Mouse (Mus musculus): Measurements from ENCODE around the gene Polr2i. TPM values are rescaled to one million over a fixed set of nuclear protein-coding genes. Genes with fewer than 3 reads are reported as not detected.
"Not testable (repeated sequence)": the region's sequence is repeated elsewhere in the genome, so short reads cannot be mapped to it uniquely, and the experiment has no call there.

Gene Polr2i
- polyA plus RNA-seq, 1 experiment from 2014 or later = 126 TPM

DNA sequence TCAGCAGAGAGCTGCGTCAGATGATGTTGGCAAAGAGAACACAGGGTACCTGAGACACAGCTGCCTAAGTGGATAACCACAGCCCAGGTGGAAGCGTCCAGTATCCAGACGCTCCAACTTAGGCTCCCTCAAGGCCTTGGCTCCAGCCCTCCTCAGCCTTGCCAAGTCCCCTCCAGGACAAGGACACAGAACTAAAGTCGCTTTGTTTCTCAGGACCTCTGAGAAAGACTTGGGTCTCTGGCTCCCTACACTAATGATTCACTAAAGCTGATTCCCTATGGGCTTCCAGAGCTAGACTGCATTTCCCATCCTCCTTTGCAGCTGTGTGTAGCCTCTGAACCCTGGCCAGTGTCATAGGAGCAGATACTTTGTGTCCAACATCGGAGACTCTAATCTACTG is 31.5 kb upstream of the Polr2i start:
- H3K36me3 ChIP-seq (ENCODE audit: control insufficient read depth, insufficient read depth, low read length) = no peaks in the 10 kb centered on the region
- no peaks in the 10 kb centered on the region for H3K27me3 ChIP-seq (ENCODE audit: control insufficient read depth, insufficient read depth, low read length)
- no peak overlapping the region for H3K4me2 ChIP-seq
- H3K9ac ChIP-seq (ENCODE audit: low read depth, low read length) = no peak overlapping the region
- no peak overlapping the region for H3K27ac ChIP-seq (ENCODE audit: low read depth, low read length)
- peaks cover 10% of the 10 kb centered on the region; the same call in 1 of the 2 replicates for H3K4me1 ChIP-seq (ENCODE audit: control insufficient read depth, insufficient read depth, low read length)
- no peaks in the 10 kb centered on the region for H3K9me3 ChIP-seq (replicated peaks; ENCODE audit: control insufficient read depth, low read length)
- 81% methylated on average over 5 of the region's 5 CpGs for WGBS (ENCODE audit: insufficient replicate concordance)
- no peak overlapping the region for H3K4me3 ChIP-seq (ENCODE audit: low read depth, low read length)
- ATAC-seq (replicated peaks; ENCODE audit: insufficient number of reproducible peaks, low FRiP score, low TSS enrichment) = no peak

- not testable (repeated sequence) for ATAC-seq (replicated peaks; ENCODE audit: insufficient number of reproducible peaks, low FRiP score, low TSS enrichment); H3K9me3 ChIP-seq (replicated peaks; ENCODE audit: control insufficient read depth, low read length); H3K4me2 ChIP-seq; H3K27ac ChIP-seq (ENCODE audit: low read depth, low read length); H3K4me1 ChIP-seq (ENCODE audit: control insufficient read depth, insufficient read depth, low read length); H3K4me3 ChIP-seq (ENCODE audit: low read depth, low read length); H3K27me3 ChIP-seq (ENCODE audit: control insufficient read depth, insufficient read depth, low read length); H3K9ac ChIP-seq (ENCODE audit: low read depth, low read length); H3K36me3 ChIP-seq (ENCODE audit: control insufficient read depth, insufficient read depth, low read length)
- 85% methylated on average over 5 of the region's 5 CpGs for WGBS (ENCODE audit: insufficient replicate concordance)
Observed at GRCm38 (mm10) chr7:30200661-30201060, 31.1 kb upstream of the Polr2i start.

DNA sequence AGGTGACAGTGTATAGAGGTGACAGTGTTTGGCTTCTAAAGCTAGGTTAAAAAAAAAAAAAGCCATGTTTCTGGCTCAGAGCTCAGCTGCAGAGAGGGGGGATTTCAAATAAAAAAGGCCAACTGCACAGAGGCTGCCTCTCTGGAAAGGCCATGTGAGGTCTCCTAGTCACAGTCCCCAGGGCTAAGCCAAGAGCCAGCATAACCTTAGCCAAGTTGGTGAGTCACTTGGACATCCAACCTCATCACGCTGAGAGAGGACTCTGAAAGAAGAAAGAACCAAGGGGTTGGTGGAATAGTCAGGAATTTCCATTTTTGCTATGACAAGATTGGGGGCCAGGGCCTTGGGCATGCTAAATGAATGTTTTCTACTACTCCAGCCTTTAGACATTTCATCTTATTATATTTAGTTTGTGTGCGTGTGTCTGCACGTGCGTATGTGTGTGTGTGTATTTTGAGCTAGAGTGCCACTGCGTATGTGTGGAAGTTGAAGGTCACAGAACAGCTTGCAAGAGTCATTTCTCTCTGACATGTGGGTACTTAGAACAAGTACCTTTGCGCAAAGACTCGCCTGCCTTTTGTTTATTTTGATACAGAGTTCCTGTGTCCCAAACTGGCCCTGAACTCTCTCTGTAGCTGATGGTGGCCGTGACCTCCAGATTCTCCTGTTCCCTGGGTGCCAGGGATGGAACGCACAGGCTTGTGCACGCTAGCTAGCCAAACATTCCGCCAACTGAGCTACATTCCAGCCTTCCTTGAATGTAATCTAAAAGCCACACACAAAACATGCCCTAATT is 28.7 kb upstream of the Polr2i start:
- Histone ChIP-seq H3K4me3 (ENCODE audit: low read depth, low read length) (no peak overlapping the region), H3K4me1 (ENCODE audit: control insufficient read depth, insufficient read depth, low read length) (peaks cover 3% of the 10 kb centered on the region; the same call in 1 of the 2 replicates), H3K27me3 (ENCODE audit: control insufficient read depth, insufficient read depth, low read length) (no peaks in the 10 kb centered on the region), H3K36me3 (ENCODE audit: control insufficient read depth, insufficient read depth, low read length) (no peaks in the 10 kb centered on the region), H3K27ac (ENCODE audit: low read depth, low read length) (no peak overlapping the region), H3K4me2 (no peak overlapping the region), H3K9ac (ENCODE audit: low read depth, low read length) (no peak overlapping the region), H3K9me3 (replicated peaks; ENCODE audit: control insufficient read depth, low read length) (no peaks in the 10 kb centered on the region)
- WGBS (ENCODE audit: insufficient replicate concordance) = 71% methylated on average over 11 of the region's 11 CpGs
- no peak for ATAC-seq (replicated peaks; ENCODE audit: insufficient number of reproducible peaks, low FRiP score, low TSS enrichment)

GRCm38 (mm10) chr7:30204380-30204779 is 27.4 kb upstream of the Polr2i start:
- Histone ChIP-seq H3K4me3 (ENCODE audit: low read depth, low read length) (no peak overlapping the region), H3K9ac (ENCODE audit: low read depth, low read length) (peak overlapping the region; percentile 34; the same call in 1 of the 2 replicates), H3K36me3 (ENCODE audit: control insufficient read depth, insufficient read depth, low read length) (no peaks in the 10 kb centered on the region), H3K9me3 (replicated peaks; ENCODE audit: control insufficient read depth, low read length) (no peaks in the 10 kb centered on the region), H3K4me2 (peak overlapping the region; percentile 47), H3K27ac (ENCODE audit: low read depth, low read length) (no peak overlapping the region), H3K27me3 (ENCODE audit: control insufficient read depth, insufficient read depth, low read length) (no peaks in the 10 kb centered on the region), H3K4me1 (ENCODE audit: control insufficient read depth, insufficient read depth, low read length) (0 out of 2 replicates have a peak, but pooled peaks cover 3% of the 10 kb centered on the region)
- 18% methylated on average over 8 of the region's 8 CpGs for WGBS (ENCODE audit: insufficient replicate concordance)
- ATAC-seq (replicated peaks; ENCODE audit: insufficient number of reproducible peaks, low FRiP score, low TSS enrichment) = no peak

- no peak overlapping the region for H3K27ac ChIP-seq (ENCODE audit: low read depth, low read length)
- H3K4me1 ChIP-seq (ENCODE audit: control insufficient read depth, insufficient read depth, low read length) = 0 out of 2 replicates have a peak, but pooled peaks cover 3% of the 10 kb centered on the region
- H3K27me3 ChIP-seq (ENCODE audit: control insufficient read depth, insufficient read depth, low read length) = no peaks in the 10 kb centered on the region
- no peak for ATAC-seq (replicated peaks; ENCODE audit: insufficient number of reproducible peaks, low FRiP score, low TSS enrichment)
- no peak overlapping the region for H3K9ac ChIP-seq (ENCODE audit: low read depth, low read length)
- no peak overlapping the region for H3K4me3 ChIP-seq (ENCODE audit: low read depth, low read length)
- no peaks in the 10 kb centered on the region for H3K9me3 ChIP-seq (replicated peaks; ENCODE audit: control insufficient read depth, low read length)
- H3K4me2 ChIP-seq = no peak overlapping the region
- no peaks in the 10 kb centered on the region for H3K36me3 ChIP-seq (ENCODE audit: control insufficient read depth, insufficient read depth, low read length)
- 5% methylated on average over 2 of the region's 2 CpGs for WGBS (ENCODE audit: insufficient replicate concordance)
Observed at GRCm38 (mm10) chr7:30205383-30205782, 26.4 kb upstream of the Polr2i start.

DNA sequence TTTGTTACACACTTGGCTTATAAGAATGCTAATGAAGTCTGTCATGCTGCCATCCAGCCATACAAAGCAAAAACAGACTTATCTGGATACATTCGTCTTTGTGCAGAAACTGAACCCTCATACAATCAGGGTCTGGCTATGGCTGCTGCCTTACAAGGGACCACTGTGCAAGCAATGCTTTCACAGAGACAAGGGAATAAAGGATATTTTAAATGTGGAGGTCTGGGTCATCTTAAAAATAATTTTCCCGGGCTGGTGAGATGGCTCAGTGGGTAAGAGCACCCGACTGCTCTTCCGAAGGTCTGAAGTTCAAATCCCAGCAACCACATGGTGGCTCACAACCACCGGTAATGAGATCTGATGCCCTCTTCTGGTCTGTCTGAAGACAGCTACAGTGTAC is 25.4 kb upstream of the Polr2i start:
- ATAC-seq (replicated peaks; ENCODE audit: insufficient number of reproducible peaks, low FRiP score, low TSS enrichment); H3K4me2 ChIP-seq: not testable (repeated sequence)

DNA sequence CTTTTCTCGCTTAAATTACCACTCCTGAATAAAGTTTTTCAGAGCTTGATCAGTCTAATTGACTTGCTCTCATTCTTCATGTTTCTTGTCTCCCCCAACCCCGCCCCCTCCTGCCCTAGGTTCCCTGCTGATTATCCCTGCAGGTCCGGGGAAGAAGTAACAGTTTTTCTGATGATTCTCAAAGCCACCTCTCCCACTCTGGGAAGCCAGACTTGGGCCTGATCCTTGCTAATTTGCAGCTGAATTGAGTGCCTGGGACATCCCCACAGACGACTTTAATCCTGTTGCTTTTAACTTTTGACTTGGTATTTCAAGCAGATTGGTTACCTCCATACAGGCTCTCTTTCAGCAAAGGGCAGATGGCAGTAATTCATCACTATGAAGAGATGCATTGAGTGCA is 20.7 kb upstream of the Polr2i start:
- Histone ChIP-seq H3K36me3 (ENCODE audit: control insufficient read depth, insufficient read depth, low read length) (no peaks in the 10 kb centered on the region), H3K9me3 (replicated peaks; ENCODE audit: control insufficient read depth, low read length) (no peaks in the 10 kb centered on the region), H3K9ac (ENCODE audit: low read depth, low read length) (no peak overlapping the region), H3K4me2 (no peak overlapping the region), H3K4me1 (ENCODE audit: control insufficient read depth, insufficient read depth, low read length) (no peaks in the 10 kb centered on the region), H3K27me3 (ENCODE audit: control insufficient read depth, insufficient read depth, low read length) (no peaks in the 10 kb centered on the region), H3K27ac (ENCODE audit: low read depth, low read length) (no peak overlapping the region), H3K4me3 (ENCODE audit: low read depth, low read length) (no peak overlapping the region)
- WGBS (ENCODE audit: insufficient replicate concordance) = 27% methylated on average over 4 of the region's 4 CpGs
- ATAC-seq (replicated peaks; ENCODE audit: insufficient number of reproducible peaks, low FRiP score, low TSS enrichment) = no peak

More for the DNA sequence above, 25.4 kb upstream of the Polr2i start:
- H3K4me3 ChIP-seq (ENCODE audit: low read depth, low read length); H3K4me1 ChIP-seq (ENCODE audit: control insufficient read depth, insufficient read depth, low read length); H3K27me3 ChIP-seq (ENCODE audit: control insufficient read depth, insufficient read depth, low read length); H3K27ac ChIP-seq (ENCODE audit: low read depth, low read length); H3K9ac ChIP-seq (ENCODE audit: low read depth, low read length); H3K36me3 ChIP-seq (ENCODE audit: control insufficient read depth, insufficient read depth, low read length); H3K9me3 ChIP-seq (replicated peaks; ENCODE audit: control insufficient read depth, low read length): not testable (repeated sequence)
- 53% methylated on average over 5 of the region's 5 CpGs for WGBS (ENCODE audit: insufficient replicate concordance)

- Histone ChIP-seq H3K9me3 (replicated peaks; ENCODE audit: control insufficient read depth, low read length) (no peaks in the 10 kb centered on the region), H3K27me3 (ENCODE audit: control insufficient read depth, insufficient read depth, low read length) (no peaks in the 10 kb centered on the region), H3K4me1 (ENCODE audit: control insufficient read depth, insufficient read depth, low read length) (no peaks in the 10 kb centered on the region), H3K4me3 (ENCODE audit: low read depth, low read length) (no peak overlapping the region), H3K27ac (ENCODE audit: low read depth, low read length) (no peak overlapping the region), H3K9ac (ENCODE audit: low read depth, low read length) (no peak overlapping the region), H3K36me3 (ENCODE audit: control insufficient read depth, insufficient read depth, low read length) (no peaks in the 10 kb centered on the region), H3K4me2 (no peak overlapping the region)
- WGBS (ENCODE audit: insufficient replicate concordance) = 90% methylated on average over 3 of the region's 3 CpGs
- no peak for ATAC-seq (replicated peaks; ENCODE audit: insufficient number of reproducible peaks, low FRiP score, low TSS enrichment)
Observed at GRCm38 (mm10) chr7:30213881-30214280, 17.9 kb upstream of the Polr2i start.

DNA sequence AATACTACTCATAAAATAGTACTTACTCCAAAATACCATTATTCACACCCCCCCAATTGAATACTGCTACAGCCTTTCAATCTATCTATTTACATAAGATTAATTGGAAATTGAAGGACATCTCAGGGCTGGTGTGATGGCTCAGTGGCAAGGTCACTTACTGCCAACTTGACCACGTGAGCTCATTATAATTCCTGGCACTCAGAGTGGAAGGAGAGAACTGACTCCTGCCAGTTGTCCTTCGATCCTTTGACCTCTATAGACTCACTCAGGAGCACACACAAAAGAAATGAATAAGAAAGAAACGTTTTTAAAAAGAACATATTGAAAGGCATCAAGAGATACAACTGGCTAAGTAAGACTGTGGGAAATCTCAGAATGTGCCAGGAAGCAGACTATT is 15.9 kb upstream of the Polr2i start:
- peaks cover 5% of the 10 kb centered on the region; the same call in 1 of the 2 replicates for H3K4me1 ChIP-seq (ENCODE audit: control insufficient read depth, insufficient read depth, low read length)
- H3K9me3 ChIP-seq (replicated peaks; ENCODE audit: control insufficient read depth, low read length) = no peaks in the 10 kb centered on the region
- no peaks in the 10 kb centered on the region for H3K27me3 ChIP-seq (ENCODE audit: control insufficient read depth, insufficient read depth, low read length)
- H3K4me3 ChIP-seq (ENCODE audit: low read depth, low read length) = no peak overlapping the region
- H3K27ac ChIP-seq (ENCODE audit: low read depth, low read length) = no peak overlapping the region
- no peaks in the 10 kb centered on the region for H3K36me3 ChIP-seq (ENCODE audit: control insufficient read depth, insufficient read depth, low read length)
- ATAC-seq (replicated peaks; ENCODE audit: insufficient number of reproducible peaks, low FRiP score, low TSS enrichment) = no peak
- H3K9ac ChIP-seq (ENCODE audit: low read depth, low read length) = no peak overlapping the region
- WGBS (ENCODE audit: insufficient replicate concordance) = 79% methylated on average over 3 of the region's 3 CpGs
- no peak overlapping the region for H3K4me2 ChIP-seq
